Mouse (Mus musculus): ENCODE results near the gene Zfp644. TPM values are rescaled to one million over a fixed set of nuclear protein-coding genes. Genes with fewer than 3 reads are reported as not detected.

The Zfp644 gene
- total and polyA plus RNA-seq, 2 experiments from 2014 or later: 66.8 to 67.7 TPM

DNA sequence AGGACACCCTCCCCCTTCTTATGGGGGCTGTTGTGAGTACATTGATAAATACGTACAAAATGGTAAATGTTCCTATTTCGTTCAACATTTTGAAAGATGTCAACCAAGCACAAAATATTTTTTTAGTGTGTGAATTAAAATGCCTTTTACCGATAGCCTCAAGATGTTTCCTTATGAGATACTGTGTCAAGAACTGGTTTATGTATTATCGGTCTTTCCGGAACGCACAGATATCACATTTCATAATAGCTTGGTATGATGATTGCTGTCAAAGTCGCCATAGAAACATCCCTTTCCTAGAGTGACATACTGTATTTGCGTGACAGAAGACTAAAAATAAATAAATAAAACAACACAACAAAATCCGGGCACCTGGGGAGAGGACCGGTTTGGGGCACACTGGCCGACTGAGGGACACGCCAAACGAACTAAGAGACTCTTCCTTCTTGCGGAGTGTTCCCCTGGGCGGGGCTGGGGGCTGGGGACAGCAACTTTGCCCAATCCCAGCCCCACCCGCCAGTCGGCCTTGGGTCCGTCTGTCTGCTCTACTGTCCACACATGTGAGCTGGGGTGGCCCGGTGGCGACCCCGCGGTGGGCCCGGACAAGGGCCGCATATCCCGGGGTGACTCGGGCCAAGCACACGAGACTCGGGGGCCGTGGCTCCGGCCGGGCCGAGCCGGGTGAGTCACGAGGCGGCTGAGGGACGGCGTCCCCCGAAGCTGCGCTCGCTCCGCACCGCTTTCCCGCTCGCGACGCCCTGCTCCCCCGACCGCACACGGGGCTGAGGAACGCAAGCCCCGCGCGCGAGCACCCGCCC, 123.1 kb downstream of the Zfp644 start:
- TF ChIP-seq CTCF (IDR thresholded peaks at IDR 0.05; ENCODE audit: low read depth): no peak
- H3K27ac ChIP-seq: no peak overlapping the region
- peak overlapping the region; percentile 99 for H3K4me2 ChIP-seq (ENCODE audit: low read depth, low read length)
- H3K36me3 ChIP-seq (ENCODE audit: insufficient read depth, low read length): no peaks in the 10 kb centered on the region
- H3K9ac ChIP-seq (replicated peaks; ENCODE audit: low read length): peak overlapping the region; percentile 55
- 0 out of 2 replicates have a peak, but pooled peaks cover 9% of the 10 kb centered on the region for H3K27me3 ChIP-seq (ENCODE audit: insufficient read depth, low read length)
- ATAC-seq (peak; percentile 81; the same call in 1 of the 2 replicates), DNase-seq (ENCODE audit: low spot score) (no peak)
- no peaks in the 10 kb centered on the region for H3K4me1 ChIP-seq (ENCODE audit: insufficient read depth, low read length)
- H3K4me3 ChIP-seq (ENCODE audit: low read length): peak overlapping the region; percentile 59
- WGBS: 7% methylated on average over 48 of the region's 55 CpGs
- no peaks in the 10 kb centered on the region for H3K9me3 ChIP-seq (ENCODE audit: low read length)

Other genes starting within 250 kb of the Zfp644 start
- 11.4 and 14.9 TPM in 2 replicates for gene Barhl2, start 239.1 kb downstream of the Zfp644 start, total RNA-seq (2014; rRNA removed)
- 1.6 and 2.1 TPM in 2 replicates for gene Barhl2, start 239.1 kb downstream of the Zfp644 start, polyA plus RNA-seq (2015; fragmentation: Nextera tagmentation; extraction: Ambion mirVana)
- gene Gm17304, start 88.2 kb downstream of the Zfp644 start, total RNA-seq (2014; rRNA removed): not detected in 2 replicates
- not detected in 2 replicates for gene Gm17304, start 88.2 kb downstream of the Zfp644 start, polyA plus RNA-seq (2015; fragmentation: Nextera tagmentation; extraction: Ambion mirVana)
- 4.9 and 5.4 TPM in 2 replicates for gene Hfm1, start 229.0 kb upstream of the Zfp644 start, total RNA-seq (2014; rRNA removed)
- 5.1 and 5.5 TPM in 2 replicates for gene Hfm1, start 229.0 kb upstream of the Zfp644 start, polyA plus RNA-seq (2015; fragmentation: Nextera tagmentation; extraction: Ambion mirVana)